Mouse (Mus musculus): ENCODE measurements around the gene Ess2.

Ess2 gene

GRCm38 (mm10) chr16:17853263-17853662, 57.9 kb downstream of the Ess2 start:
- DNase-seq = peak in 1 of 2 experiments; percentile 13

- peak in 1 of 2 experiments; percentile 9 for DNase-seq
Measured at GRCm38 (mm10) chr16:17851860-17852259, 59.3 kb downstream of the Ess2 start.

DNA sequence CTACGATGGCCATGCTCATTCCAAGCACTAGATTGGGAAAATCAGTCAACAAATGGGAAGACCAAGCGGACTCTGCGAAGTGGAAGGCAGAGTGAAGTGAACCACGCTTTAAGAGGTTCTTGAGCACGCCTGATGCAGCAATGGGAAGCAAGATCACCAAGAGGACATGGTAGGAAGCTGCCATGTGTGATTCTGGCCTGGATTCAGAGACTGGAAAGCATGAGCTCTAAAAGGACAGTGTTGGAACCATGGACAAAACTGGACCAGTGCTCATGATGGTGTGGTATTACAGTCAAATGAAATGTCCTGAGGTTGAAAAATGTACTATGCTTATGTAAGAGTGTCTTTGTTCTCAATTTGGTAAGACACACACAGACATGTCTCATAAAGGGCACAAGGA, 59.8 kb downstream of the Ess2 start:
- peak in 1 of 2 experiments; percentile 14 for DNase-seq
